Mouse (Mus musculus): ENCODE measurements around the gene Zfp354c.

The Zfp354c gene

GRCm38 (mm10) chr11:50827010-50827953 lies at the start of gene Zfp354c:
Gene Zfp354c (minus strand): TSS chr11:50827724.
- DNase-seq (ENCODE audit: extremely low spot score, low spot score) = peak; percentile 88

DNA sequence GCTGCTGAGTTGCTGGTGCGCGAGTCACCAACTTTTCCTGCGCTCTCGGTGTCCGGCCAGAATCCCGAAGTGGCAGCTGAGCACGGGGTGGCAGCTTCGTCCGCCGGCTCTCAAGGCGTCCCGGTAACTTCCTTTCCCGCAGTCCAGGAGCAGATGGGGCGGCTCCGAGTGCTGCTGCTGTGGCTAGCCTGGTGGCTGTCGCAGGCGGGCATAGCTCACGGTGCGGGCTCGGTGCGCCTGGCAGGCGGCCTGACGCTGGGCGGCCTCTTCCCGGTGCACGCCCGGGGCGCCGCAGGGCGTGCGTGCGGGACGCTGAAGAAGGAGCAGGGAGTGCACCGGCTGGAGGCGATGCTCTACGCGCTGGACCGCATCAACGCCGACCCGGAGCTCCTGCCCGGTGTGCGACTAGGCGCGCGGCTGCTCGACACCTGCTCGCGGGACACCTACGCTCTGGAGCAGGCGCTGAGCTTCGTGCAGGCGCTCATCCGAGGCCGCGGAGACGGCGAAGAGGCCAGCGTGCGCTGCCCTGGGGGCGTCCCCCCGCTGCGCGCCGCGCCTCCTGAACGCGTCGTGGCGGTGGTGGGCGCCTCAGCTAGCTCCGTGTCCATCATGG lies 23.6 kb upstream of the Zfp354c start:
- peak; percentile 52 for DNase-seq (ENCODE audit: extremely low spot score, low spot score)

GRCm38 (mm10) chr11:50850177-50850735 lies 22.7 kb upstream of the Zfp354c start, which contains the start of gene Grm6:
Gene Grm6 (plus strand): TSS chr11:50850685.
- no peak for DNase-seq (ENCODE audit: extremely low spot score, low spot score)

- DNase-seq (ENCODE audit: extremely low spot score, low spot score) = no peak
Measured at GRCm38 (mm10) chr11:50849310-50849709, 21.8 kb upstream of the Zfp354c start.

GRCm38 (mm10) chr11:50848520-50849137 lies 21.1 kb upstream of the Zfp354c start:
- DNase-seq (ENCODE audit: extremely low spot score, low spot score) = no peak

DNA sequence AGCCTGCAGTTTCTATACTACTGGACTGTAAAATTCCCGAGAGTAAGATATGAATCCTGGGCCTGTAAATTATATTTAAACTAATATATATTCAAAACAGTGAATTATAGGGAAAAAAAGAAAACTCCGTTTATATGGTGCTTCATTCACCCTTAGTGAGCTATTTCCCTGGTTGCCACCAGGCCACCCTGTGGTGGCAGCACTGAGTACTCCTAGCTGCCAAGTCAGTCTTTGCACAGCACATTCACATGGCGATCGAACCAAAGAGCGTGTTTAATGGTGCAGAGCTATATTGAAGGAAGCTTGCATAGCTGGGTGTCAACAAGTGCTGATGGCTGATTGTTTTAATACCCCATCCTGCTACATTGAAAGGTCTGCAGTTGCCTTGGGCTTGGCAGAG lies 19.5 kb upstream of the Zfp354c start:
- no peak for DNase-seq (ENCODE audit: extremely low spot score, low spot score)

- DNase-seq (ENCODE audit: extremely low spot score, low spot score) = no peak
Measured at GRCm38 (mm10) chr11:50845951-50846350, 18.4 kb upstream of the Zfp354c start.

- peak; percentile 93 for DNase-seq (ENCODE audit: extremely low spot score, low spot score)
Measured at GRCm38 (mm10) chr11:50841023-50841735, 13.7 kb upstream of the Zfp354c start, which contains the start of gene Zfp879. Gene Zfp879 (minus strand): TSS chr11:50841552.

- no peak for DNase-seq (ENCODE audit: extremely low spot score, low spot score)
Measured at GRCm38 (mm10) chr11:50835727-50836126, 8.2 kb upstream of the Zfp354c start.

DNA sequence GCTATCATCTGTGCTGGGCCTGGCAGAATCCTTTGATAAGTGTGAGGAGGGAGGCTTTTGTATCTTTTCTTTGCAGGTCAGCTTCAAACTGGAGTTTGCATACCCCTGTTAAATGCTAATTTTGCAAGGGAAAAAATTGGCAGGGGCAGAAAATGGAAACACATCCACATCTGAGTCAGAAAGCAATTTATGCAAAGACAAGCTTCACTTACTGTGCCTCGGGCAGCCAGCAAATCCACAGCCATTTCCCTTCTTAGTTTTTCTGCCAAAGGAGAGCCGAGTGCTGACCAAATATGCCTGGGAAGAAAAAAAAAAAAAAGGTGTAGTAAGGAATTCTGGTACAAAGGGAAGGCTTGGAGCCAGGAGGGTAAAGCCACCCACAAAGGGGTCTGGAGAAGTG lies 1.3 kb downstream of the Zfp354c start:
- DNase-seq (ENCODE audit: extremely low spot score, low spot score) = no peak

- no peak for DNase-seq (ENCODE audit: extremely low spot score, low spot score)
Measured at GRCm38 (mm10) chr11:50814233-50814632, 13.3 kb downstream of the Zfp354c start.

- DNase-seq (ENCODE audit: extremely low spot score, low spot score) = no peak
Measured at GRCm38 (mm10) chr11:50798836-50799235, 28.7 kb downstream of the Zfp354c start.

DNA sequence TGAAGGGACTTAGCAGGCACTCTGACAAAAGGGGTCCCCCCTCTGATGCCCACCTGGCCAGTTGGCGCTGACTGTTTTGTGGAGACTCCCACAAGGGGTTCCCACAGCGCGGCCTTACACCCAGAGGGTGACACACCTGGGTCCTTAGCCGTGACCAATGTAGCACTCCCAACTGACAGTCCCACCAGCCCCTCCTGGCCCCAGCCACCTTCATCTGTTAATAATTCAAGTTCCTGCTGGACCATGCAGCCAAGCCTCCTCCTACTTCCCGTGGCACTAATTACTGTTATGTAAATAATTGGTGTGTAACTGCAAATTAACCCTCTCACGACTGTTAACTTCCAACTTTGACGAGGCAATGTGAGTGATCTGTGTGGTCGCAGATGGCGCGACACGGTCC lies 29.9 kb downstream of the Zfp354c start:
- DNase-seq (ENCODE audit: extremely low spot score, low spot score) = no peak

GRCm38 (mm10) chr11:50771006-50771405 lies 56.5 kb downstream of the Zfp354c start:
- DNase-seq (ENCODE audit: extremely low spot score, low spot score) = no peak

DNA sequence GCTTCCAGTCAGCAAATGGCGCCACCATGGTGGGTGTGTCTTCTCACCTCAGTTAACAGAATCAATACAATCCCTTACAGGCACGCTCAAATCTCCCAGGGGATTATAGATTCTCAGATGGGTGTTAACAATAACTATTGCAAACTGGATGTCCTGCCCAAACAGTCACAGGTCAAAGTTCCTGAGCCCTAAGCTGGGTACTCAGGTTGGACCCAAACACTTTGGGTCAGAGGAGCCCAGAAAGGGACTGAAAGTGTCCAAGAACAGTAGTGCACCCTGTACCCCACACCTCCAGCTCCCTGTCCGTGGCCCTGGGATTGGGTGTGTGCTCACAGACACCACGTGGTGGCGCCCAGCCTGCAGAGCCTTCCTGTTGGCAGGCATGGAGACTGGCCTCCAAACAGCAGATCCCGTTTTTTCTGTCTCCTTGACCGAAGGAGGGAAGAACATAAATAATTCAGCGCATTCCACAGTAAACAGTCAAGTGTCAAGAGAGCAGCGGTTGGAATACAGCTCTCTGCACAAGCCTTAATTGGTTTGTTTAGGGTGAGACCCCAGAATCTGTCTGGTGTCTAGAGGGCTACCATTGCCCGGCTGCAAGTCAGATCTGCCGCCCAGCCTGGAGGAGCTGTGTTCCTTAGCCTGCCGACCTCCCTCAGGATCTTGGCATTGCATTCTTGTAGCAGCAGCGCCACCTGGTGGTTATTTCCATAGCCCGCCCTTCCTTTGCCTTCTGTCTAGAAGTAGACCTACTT lies 58.4 kb downstream of the Zfp354c start:
- DNase-seq (ENCODE audit: extremely low spot score, low spot score) = peak; percentile 90

GRCm38 (mm10) chr11:50767039-50767438 lies 60.5 kb downstream of the Zfp354c start:
- peak; percentile 29 for DNase-seq (ENCODE audit: extremely low spot score, low spot score)

DNA sequence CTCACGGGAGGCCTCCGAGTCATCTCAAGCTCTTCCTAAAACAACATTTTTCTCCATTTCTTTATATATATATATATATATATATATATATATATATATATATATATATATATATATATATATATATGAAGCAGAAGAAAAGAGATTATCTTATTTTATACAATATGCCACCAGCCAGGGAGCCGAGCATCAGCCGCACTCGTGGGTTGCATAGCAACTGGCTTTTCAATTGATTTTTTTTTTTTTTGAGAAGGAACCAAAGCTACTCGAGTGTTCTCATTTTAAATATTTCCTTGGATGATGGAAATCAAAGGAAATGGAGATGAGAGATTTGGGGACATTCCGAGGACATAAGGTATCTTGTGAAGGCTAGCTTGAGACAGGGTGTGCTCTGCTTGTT lies 61.1 kb downstream of the Zfp354c start:
- DNase-seq (ENCODE audit: extremely low spot score, low spot score) = no peak

All from neural tube, embryonic 10.5 days (tissue).